Mouse (Mus musculus) MEL (cell line): ENCODE results near the gene Axdnd1.

Source experiments
- CTCF ChIP-seq, 3 experiments: IDR thresholded peaks in 2 of 3; conservative IDR thresholded peaks in 1 of 3; 2 replicates each; pipeline ENCODE4 v1.5.1; 2011 to 2012; ENCODE audit warnings: low read length in 3 of 3, low read depth in 2 of 3, mild to moderate bottlenecking in 2 of 3, improper control_type of control experiment in 1 of 3, inconsistent platforms in 1 of 3, mixed read lengths in 1 of 3, moderate library complexity in 1 of 3; ENCODE audit not compliant: control insufficient read depth in 1 of 3, insufficient read depth in 1 of 3, poor library complexity in 1 of 3, severe bottlenecking in 1 of 3
- E2F4 ChIP-seq: IDR thresholded peaks from 2 replicates; pipeline ENCODE4 v1.6.1; 2011; ENCODE audit warnings: low read depth, low read length, improper control_type of control experiment, borderline replicate concordance
- EP300 ChIP-seq, 2 experiments: IDR thresholded peaks; 2 replicates each; pipeline ENCODE4 v1.6.1; 2011; ENCODE audit warnings: improper control_type of control experiment in 2 of 2, low read length in 2 of 2, low read depth in 1 of 2, mild to moderate bottlenecking in 1 of 2
- MAX ChIP-seq: IDR thresholded peaks from 2 replicates; pipeline ENCODE4 v1.6.1; 2011; ENCODE audit warnings: low read length, improper control_type of control experiment
- MEF2A ChIP-seq: IDR thresholded peaks from 2 replicates; pipeline ENCODE4 v1.6.1; 2014; ENCODE audit warnings: low read depth, mild to moderate bottlenecking, inconsistent platforms, low read length, improper control_type of control experiment; ENCODE audit not compliant: poor library complexity, insufficient replicate concordance, severe bottlenecking; ENCODE audit errors: extremely low read depth
- NRF1 ChIP-seq: IDR thresholded peaks from 2 replicates; pipeline ENCODE4 v1.6.1; 2014; ENCODE audit warnings: low read depth, mild to moderate bottlenecking, inconsistent platforms, low read length, improper control_type of control experiment, moderate library complexity; ENCODE audit not compliant: poor library complexity, insufficient read depth, severe bottlenecking
- POLR2A ChIP-seq, 2 experiments: IDR thresholded peaks; 2 replicates each; pipeline ENCODE4 v1.6.1; 2011 to 2012; ENCODE audit warnings: low read length in 2 of 2, mild to moderate bottlenecking in 2 of 2, control low read depth in 1 of 2, improper control_type of control experiment in 1 of 2, low read depth in 1 of 2, moderate library complexity in 1 of 2; ENCODE audit not compliant: control insufficient read depth in 1 of 2, insufficient read depth in 1 of 2, poor library complexity in 1 of 2
- POLR2AphosphoS2 ChIP-seq: IDR thresholded peaks from 2 replicates; pipeline ENCODE4 v1.6.1; 2011; ENCODE audit warnings: low read length, improper control_type of control experiment
- SIN3A ChIP-seq: IDR thresholded peaks from 2 replicates; pipeline ENCODE4 v1.6.1; 2012; ENCODE audit warnings: low read length, improper control_type of control experiment, inconsistent platforms
- SMC3 ChIP-seq: IDR thresholded peaks from 2 replicates; pipeline ENCODE4 v1.6.1; 2011; ENCODE audit warnings: low read depth, low read length, improper control_type of control experiment
- TCF12 ChIP-seq: IDR thresholded peaks from 2 replicates; pipeline ENCODE4 v1.6.1; 2014; ENCODE audit warnings: low read depth, mild to moderate bottlenecking, inconsistent platforms, low read length, improper control_type of control experiment, moderate library complexity
- USF1 ChIP-seq: IDR thresholded peaks from 2 replicates; pipeline ENCODE4 v1.6.1; 2014; ENCODE audit warnings: low read depth, mild to moderate bottlenecking, inconsistent platforms, low read length, improper control_type of control experiment, moderate library complexity
- USF2 ChIP-seq, 2 experiments: IDR thresholded peaks; 2 replicates each; pipeline ENCODE4 v1.6.1; 2011 to 2012; ENCODE audit warnings: improper control_type of control experiment in 2 of 2, low read length in 2 of 2, borderline replicate concordance in 1 of 2, inconsistent platforms in 1 of 2, low read depth in 1 of 2, mild to moderate bottlenecking in 1 of 2; ENCODE audit not compliant: insufficient read depth in 1 of 2
- ZC3H11A ChIP-seq: IDR thresholded peaks from 2 replicates; pipeline ENCODE4 v1.6.1; 2012; ENCODE audit warnings: low read depth, mild to moderate bottlenecking, inconsistent platforms, low read length, improper control_type of control experiment

DNA sequence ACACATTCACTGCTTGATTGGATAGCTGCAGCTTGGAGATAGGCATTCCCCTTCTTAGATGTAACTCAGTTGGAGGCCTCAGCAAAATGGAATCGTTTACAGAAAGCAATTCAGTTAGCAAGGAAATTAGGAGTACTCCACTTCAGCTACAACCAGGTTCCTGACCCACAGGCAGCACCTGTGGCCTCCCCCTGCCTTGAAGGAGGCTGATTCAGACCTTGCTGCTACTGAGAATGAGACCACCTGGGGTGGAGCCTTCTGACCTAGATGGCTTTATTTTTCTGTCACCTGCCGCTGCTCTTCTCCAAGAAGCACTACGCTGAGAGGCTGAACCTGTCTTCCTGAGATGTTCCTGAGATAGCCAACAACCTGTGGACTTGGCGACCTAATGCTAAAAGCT is 12.4 kb downstream of the Axdnd1 start:
- TF ChIP-seq E2F4 (no peak), CTCF (IDR thresholded peaks at IDR 0.05 in 2 of 3, conservative IDR thresholded peaks at IDR 0.05 in 1 of 3; ENCODE audit: control insufficient read depth in 1 of 3, insufficient read depth in 1 of 3, low read depth in 2 of 3, low read length in 3 of 3, poor library complexity in 1 of 3, severe bottlenecking in 1 of 3) (no peak), MAX (no peak), USF1 (no peak), ZC3H11A (no peak), MEF2A (no peak), SMC3 (no peak), TCF12 (no peak), USF2 (IDR thresholded peaks at IDR 0.05; ENCODE audit: borderline replicate concordance in 1 of 2, insufficient read depth in 1 of 2, low read depth in 1 of 2, low read length in 2 of 2) (no peak), SIN3A (no peak), POLR2A (IDR thresholded peaks at IDR 0.05; ENCODE audit: control insufficient read depth in 1 of 2, insufficient read depth in 1 of 2, low read depth in 1 of 2, low read length in 2 of 2, poor library complexity in 1 of 2) (no peak), POLR2AphosphoS2 (no peak), NRF1 (no peak), EP300 (IDR thresholded peaks at IDR 0.05; ENCODE audit: low read depth in 1 of 2, low read length in 2 of 2) (no peak)
